Mouse (Mus musculus) heart, postnatal 0 days (tissue): ENCODE measurements at regions not wholly inside any gene's neighbourhood (a gene's known extent, or its start where the extent isn't known, plus 50 kb on each side); places are given as distances from the start of the nearest gene placed in this dataset.

Experiments
- CTCF ChIP-seq: IDR thresholded peaks from 2 replicates; pipeline ENCODE4 v1.5.1; 2016; ENCODE audit warnings: antibody characterized with exemption, control low read depth, low read depth
- EP300 ChIP-seq: IDR thresholded peaks from 2 replicates; pipeline ENCODE4 v1.6.1; 2016; ENCODE audit warnings: antibody characterized with exemption, low read depth

GRCm38 (mm10) chr6:31046197-31046596 lies 87.3 kb upstream of the Klf14 start:
- TF ChIP-seq CTCF (no peak), EP300 (no peak)
